Mouse (Mus musculus) megakaryocyte, embryonic 14.5 days (primary cell): ENCODE results near the gene Hspa14.

Source experiments
- FLI1 ChIP-seq: IDR thresholded peaks from 2 replicates; pipeline ENCODE4 v1.6.1; 2012; ENCODE audit warnings: low read length, inconsistent platforms, mixed read lengths
- GATA1 ChIP-seq: IDR thresholded peaks from 3 replicates; pipeline ENCODE4 v1.6.1; 2012; ENCODE audit warnings: mixed read lengths, low read length, inconsistent platforms, borderline replicate concordance

DNA sequence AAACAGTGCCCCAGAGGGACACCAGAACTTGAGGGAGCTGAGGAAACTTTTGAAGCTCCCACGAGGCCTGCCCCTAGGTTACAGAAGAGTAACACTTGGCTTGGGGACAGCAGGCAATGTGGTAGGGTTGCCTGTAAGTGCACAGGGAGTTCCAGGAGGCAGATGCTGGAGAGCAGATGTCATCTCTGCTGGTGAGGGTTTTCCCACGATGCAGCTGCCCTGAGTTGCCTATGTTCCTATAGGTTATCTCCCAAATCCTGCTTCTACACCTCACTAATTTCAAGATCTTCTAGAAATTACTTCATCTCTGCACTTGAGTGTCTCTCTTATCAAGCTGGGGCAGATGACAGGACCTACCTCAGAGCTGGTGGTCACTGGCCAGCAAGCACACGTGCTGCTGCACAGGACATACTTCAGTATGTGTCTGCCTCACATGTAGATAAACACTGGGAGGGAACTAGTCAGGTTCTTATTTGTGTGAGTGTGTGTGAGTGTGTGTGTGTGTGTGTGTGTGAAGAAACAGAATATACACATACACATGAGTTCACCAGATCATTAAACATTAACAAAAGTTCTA, 18.7 kb downstream of the Hspa14 start:
- TF ChIP-seq FLI1 (no peak), GATA1 (no peak)
